Mouse (Mus musculus) bone marrow macrophage, adult 2 months (primary cell): ENCODE results near the gene Dhx15. TPM values are rescaled to one million over a fixed set of nuclear protein-coding genes. Genes with fewer than 3 reads are reported as not detected.

ENCODE experiments used
- H3K27ac ChIP-seq: 2 replicates; pipeline ENCODE4 v1.5.1; 2012; ENCODE audit warnings: low read depth, low read length; ENCODE audit not compliant: insufficient read depth
- H3K4me1 ChIP-seq: 2 replicates; pipeline ENCODE4 v1.6.1; 2012; ENCODE audit warnings: low read length; ENCODE audit not compliant: control insufficient read depth, insufficient read depth
- H3K4me3 ChIP-seq: 2 replicates; pipeline ENCODE4 v1.5.1; 2012; ENCODE audit warnings: mild to moderate bottlenecking, low read length, moderate library complexity; ENCODE audit not compliant: insufficient read depth
- CTCF ChIP-seq: IDR thresholded peaks from 2 replicates; pipeline ENCODE4 v1.5.1; 2012; ENCODE audit warnings: low read depth, mild to moderate bottlenecking, low read length, moderate library complexity
- POLR2A ChIP-seq: IDR thresholded peaks from 2 replicates; pipeline ENCODE4 v1.6.1; 2012; ENCODE audit warnings: mild to moderate bottlenecking, low read depth, low read length, borderline replicate concordance
- polyA plus RNA-seq: library from polyadenylated mRNA; stranded (reverse); fragments of >200 nt; gene quantifications from 2 replicates; pipeline ENCODE4 v1.2.4, GENCODE M21; 2012; ENCODE audit not compliant: missing spikeins, insufficient read depth, insufficient read length

Dhx15 gene
- polyA plus RNA-seq, 1 experiment, result 86.1 TPM

GRCm38 (mm10) chr5:52221596-52221995, 31.3 kb upstream of the Dhx15 start:
- H3K4me1 ChIP-seq, result no peaks in the 10 kb centered on the region; the same call in 1 of the 2 replicates
- TF ChIP-seq POLR2A, result no peak
- no peak for TF ChIP-seq CTCF
- H3K4me3 ChIP-seq, result no peak overlapping the region
- H3K27ac ChIP-seq, result no peak overlapping the region

GRCm38 (mm10) chr5:52220013-52220804, 29.9 kb upstream of the Dhx15 start:
- no peak overlapping the region for H3K27ac ChIP-seq
- H3K4me3 ChIP-seq, result no peak overlapping the region
- TF ChIP-seq CTCF (no peak), POLR2A (no peak)
- no peaks in the 10 kb centered on the region; the same call in 1 of the 2 replicates for H3K4me1 ChIP-seq

- Histone ChIP-seq H3K4me1 (no peaks in the 10 kb centered on the region; the same call in 1 of the 2 replicates), H3K27ac (no peak overlapping the region), H3K4me3 (no peak overlapping the region)
- TF ChIP-seq CTCF (no peak), POLR2A (no peak)
These were observed 27.9 kb upstream of the Dhx15 start for GRCm38 (mm10) chr5:52218238-52218637.

- TF ChIP-seq POLR2A (no peak), CTCF (no peak)
- Histone ChIP-seq H3K4me1 (no peaks in the 10 kb centered on the region), H3K27ac (no peak overlapping the region), H3K4me3 (no peak overlapping the region)
These were observed 23.0 kb upstream of the Dhx15 start for GRCm38 (mm10) chr5:52213143-52213900.

- Histone ChIP-seq H3K4me3 (peak overlapping the region; percentile 60), H3K4me1 (peaks cover 13% of the 10 kb centered on the region), H3K27ac (peak overlapping the region; percentile 19; the same call in 1 of the 2 replicates)
- TF ChIP-seq POLR2A (no peak), CTCF (no peak)
These were observed 810 bp upstream of the Dhx15 start for GRCm38 (mm10) chr5:52191180-52191468.

DNA sequence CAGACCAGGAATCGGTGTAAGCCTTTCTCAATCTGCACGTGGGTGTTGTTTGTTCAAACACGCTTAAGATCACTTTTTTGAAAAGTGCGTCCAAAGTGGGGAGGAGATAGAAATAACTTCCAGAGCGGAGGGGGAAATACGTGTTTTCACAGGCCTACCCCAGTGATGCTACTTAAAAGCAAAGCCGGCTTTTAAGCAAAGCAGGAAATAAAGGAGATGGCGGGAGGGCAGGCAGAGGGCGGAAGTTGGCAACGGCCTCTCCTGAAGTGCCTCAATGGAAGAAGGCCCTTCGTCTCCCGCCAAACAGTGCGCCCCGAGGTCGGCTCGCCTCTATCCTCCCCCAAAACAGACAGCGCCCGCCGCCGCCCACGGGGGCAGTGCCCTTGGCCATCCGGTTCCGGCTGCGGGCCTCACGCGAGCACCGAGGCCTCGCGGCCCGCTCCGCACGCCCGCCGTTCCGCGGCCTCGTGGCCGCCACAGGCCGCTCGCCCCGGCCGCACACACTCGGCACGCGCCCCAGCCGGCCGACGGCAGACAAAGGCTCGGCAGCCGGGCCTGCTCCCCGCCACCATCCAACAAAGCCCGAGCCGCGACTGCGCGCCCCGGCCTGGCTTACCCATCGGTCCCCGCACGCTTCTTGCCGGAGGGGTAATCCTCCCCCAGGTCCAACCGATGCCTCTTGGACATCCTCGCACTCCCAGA, 499 bp downstream of the Dhx15 start:
- H3K27ac ChIP-seq, result peak overlapping the region; percentile 76
- TF ChIP-seq POLR2A (no peak), CTCF (no peak)
- H3K4me1 ChIP-seq, result peaks cover 16% of the 10 kb centered on the region
- peak overlapping the region; percentile 81 for H3K4me3 ChIP-seq

DNA sequence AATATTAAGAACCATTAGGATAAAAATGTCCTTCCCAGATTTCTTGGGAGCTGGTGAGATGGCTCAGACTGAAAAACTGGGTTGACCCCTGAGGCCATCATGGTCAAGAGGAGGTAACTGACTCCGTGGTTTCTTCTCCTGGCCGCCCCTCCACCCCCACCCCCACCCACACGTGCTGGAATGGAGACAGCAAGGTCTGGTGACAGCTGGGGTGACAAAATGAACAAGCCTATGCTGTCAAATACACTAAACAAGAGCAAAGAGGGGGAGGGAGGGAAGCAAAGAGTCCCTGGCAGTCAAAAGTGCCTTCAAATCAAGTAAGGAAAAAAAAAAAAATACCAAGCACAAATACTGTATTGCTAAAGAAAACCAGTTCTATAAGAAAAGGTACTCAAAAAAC, 2.1 kb downstream of the Dhx15 start:
- Histone ChIP-seq H3K4me1 (peaks cover 16% of the 10 kb centered on the region), H3K27ac (no peak overlapping the region), H3K4me3 (peak overlapping the region; percentile 81)
- TF ChIP-seq POLR2A (no peak), CTCF (no peak)

- Histone ChIP-seq H3K27ac (no peak overlapping the region), H3K4me3 (no peak overlapping the region), H3K4me1 (peaks cover 2% of the 10 kb centered on the region)
- TF ChIP-seq POLR2A (no peak), CTCF (no peak)
These were observed 13.0 kb downstream of the Dhx15 start for GRCm38 (mm10) chr5:52177326-52177725.

GRCm38 (mm10) chr5:52168468-52168867, 21.8 kb downstream of the Dhx15 start:
- TF ChIP-seq CTCF (no peak), POLR2A (no peak)
- no peak overlapping the region for H3K4me3 ChIP-seq
- H3K27ac ChIP-seq, result no peak overlapping the region
- H3K4me1 ChIP-seq, result peaks cover 2% of the 10 kb centered on the region

DNA sequence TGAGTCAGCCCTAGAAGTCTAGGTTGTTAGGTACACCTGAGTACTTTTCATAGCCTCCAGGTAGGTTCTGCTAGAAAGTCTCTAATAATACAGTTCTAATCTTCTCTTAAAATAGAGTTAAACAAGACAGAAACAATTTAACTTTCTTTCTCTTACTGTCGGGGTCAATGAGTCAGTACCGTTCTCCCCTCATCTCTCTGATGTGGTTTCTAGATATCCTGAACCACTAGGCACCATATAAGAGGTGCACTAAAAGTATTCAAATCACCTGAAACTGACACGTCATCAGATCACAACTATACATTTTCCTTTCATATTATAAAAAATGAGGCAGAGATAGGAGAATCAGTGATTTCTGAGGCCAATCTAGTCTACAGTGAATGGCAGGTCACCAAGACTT, 41.2 kb downstream of the Dhx15 start:
- Histone ChIP-seq H3K4me1 (peaks cover 15% of the 10 kb centered on the region), H3K4me3 (no peak overlapping the region)
- TF ChIP-seq CTCF, result no peak
- no peak for TF ChIP-seq POLR2A

More for the DNA sequence above, 41.2 kb downstream of the Dhx15 start:
- no peak overlapping the region for H3K27ac ChIP-seq
